Mouse (Mus musculus) midbrain, embryonic 13.5 days (tissue): ENCODE data around the gene Cbfb. TPM values are rescaled to one million over a fixed set of nuclear protein-coding genes. Genes with fewer than 3 reads are reported as not detected.
"Not testable (repeated sequence)": the region's sequence is repeated elsewhere in the genome, so short reads cannot be mapped to it uniquely, and the experiment has no call there.

ENCODE experiments used
- ATAC-seq: fragments of 200-750 bp; cut with Nextera tagmentation; 2 replicates; pipeline ENCODE4 v1.8.0; 2017; ENCODE audit warnings: mild to moderate bottlenecking, moderate TSS enrichment, moderate library complexity
- H3K27ac ChIP-seq: fragments of 300-500 bp; sonication (generic); 2 replicates; pipeline ENCODE4 v1.5.1; 2015; ENCODE audit warnings: inconsistent platforms, mild to moderate bottlenecking, moderate library complexity
- H3K27me3 ChIP-seq: fragments of 300-500 bp; sonication (generic); 2 replicates; pipeline ENCODE4 v1.6.1; 2015; ENCODE audit warnings: mild to moderate bottlenecking, inconsistent platforms
- H3K36me3 ChIP-seq: fragments of 300-500 bp; sonication (generic); 2 replicates; pipeline ENCODE4 v1.6.1; 2015; ENCODE audit warnings: mild to moderate bottlenecking, inconsistent platforms
- H3K4me1 ChIP-seq: fragments of 300-500 bp; sonication (generic); replicated peaks from 2 replicates; pipeline ENCODE4 v1.6.1; 2015; ENCODE audit warnings: inconsistent platforms
- H3K4me2 ChIP-seq: fragments of 300-500 bp; sonication (generic); replicated peaks from 2 replicates; pipeline ENCODE4 v1.6.1; 2015; ENCODE audit warnings: moderate library complexity, mild to moderate bottlenecking, inconsistent platforms
- H3K4me3 ChIP-seq: fragments of 300-500 bp; sonication (generic); replicated peaks from 2 replicates; pipeline ENCODE4 v1.5.1; 2015; ENCODE audit warnings: mild to moderate bottlenecking, inconsistent platforms
- H3K9ac ChIP-seq: fragments of 300-500 bp; sonication (generic); replicated peaks from 2 replicates; pipeline ENCODE4 v1.6.1; 2015; ENCODE audit warnings: mild to moderate bottlenecking, inconsistent platforms
- H3K9me3 ChIP-seq: fragments of 300-500 bp; sonication (generic); 2 replicates; pipeline ENCODE4 v1.6.1; 2016; ENCODE audit warnings: mild to moderate bottlenecking, inconsistent platforms
- WGBS: fragments of 180-500 bp; shearing (Covaris S2); methylation state at CpG from one replicate; pipeline ENCODE4 v1.1.7; 2015; 5-methylcytosine and 5-hydroxymethylcytosine counted together
- polyA plus RNA-seq: library from polyadenylated mRNA; unstranded; fragments of >200 nt; fragmentation: Nextera tagmentation; extraction: Ambion mirVana; gene quantifications from 2 replicates; pipeline ENCODE4 v1.2.1, GENCODE M21; 2015

Gene Cbfb
- polyA plus RNA-seq, 1 experiment from 2014 or later, result 23.2 TPM

DNA sequence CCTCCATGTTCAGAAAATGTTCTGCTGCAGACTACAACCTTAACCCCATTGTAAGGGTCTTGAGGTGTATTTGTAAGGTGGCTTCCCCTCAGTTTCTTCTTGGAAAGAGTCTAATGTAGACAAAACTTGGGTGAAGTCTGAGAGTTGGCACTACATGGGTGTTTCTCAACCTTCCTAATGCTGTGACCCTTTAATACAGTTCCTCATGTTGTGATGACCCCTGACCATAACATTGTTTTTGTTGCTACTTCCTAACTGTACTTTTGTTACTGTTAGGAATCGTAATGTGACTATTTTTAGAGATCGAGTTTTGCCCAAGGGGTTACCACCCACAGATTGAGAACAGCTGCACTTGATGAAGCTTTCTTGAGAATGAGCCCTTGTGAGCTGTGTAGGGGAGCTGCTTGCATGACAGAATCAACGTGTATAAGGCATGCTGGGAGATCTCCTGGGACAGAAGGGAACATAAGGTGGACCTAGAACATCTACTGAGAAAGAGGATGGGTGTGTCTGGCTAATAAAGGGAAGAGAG lies 9.3 kb upstream of the Cbfb start:
- Histone ChIP-seq H3K4me1 (no peaks in the 10 kb centered on the region), H3K27me3 (no peaks in the 10 kb centered on the region), H3K36me3 (no peaks in the 10 kb centered on the region), H3K4me2 (no peak overlapping the region), H3K27ac (no peak overlapping the region), H3K9me3 (no peaks in the 10 kb centered on the region), H3K9ac (no peak overlapping the region), H3K4me3 (no peak overlapping the region)
- ATAC-seq, result no peak
- WGBS, result 68% methylated on average over 3 of the region's 3 CpGs

DNA sequence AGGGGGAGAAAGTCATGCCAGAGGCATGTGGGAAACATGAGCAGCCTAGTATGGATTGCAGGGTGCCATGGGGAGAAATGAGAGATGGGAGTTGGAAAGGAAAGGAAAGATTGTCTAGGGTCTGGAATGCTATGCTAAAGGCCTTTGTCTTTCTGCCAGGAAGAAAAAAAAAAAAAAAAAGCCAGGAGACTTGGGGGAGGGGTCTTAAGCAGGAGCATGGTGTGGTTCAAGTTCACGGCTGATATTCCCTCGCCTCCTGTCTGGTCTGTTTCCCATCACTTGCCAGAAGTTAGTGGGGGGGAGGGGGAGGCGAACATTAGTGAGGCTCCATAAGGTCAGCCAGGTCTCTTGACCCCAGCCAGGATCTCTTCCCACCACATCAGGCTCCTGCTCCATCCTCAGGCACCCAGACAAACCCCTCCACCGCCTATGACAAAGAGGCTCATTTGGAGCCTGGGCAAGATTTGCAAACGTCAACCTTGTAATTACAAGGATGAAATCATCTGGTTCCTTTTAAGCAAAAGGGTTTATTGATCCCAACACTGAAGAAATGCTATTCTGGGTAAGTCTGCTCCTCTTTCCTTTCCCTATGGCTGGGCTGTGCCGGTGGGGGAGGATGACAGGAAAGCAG lies 6.1 kb upstream of the Cbfb start:
- Histone ChIP-seq H3K4me3 (no peak overlapping the region), H3K9ac (no peak overlapping the region), H3K27ac (no peak overlapping the region), H3K4me1 (no peaks in the 10 kb centered on the region), H3K27me3 (no peaks in the 10 kb centered on the region), H3K36me3 (no peaks in the 10 kb centered on the region), H3K4me2 (no peak overlapping the region), H3K9me3 (no peaks in the 10 kb centered on the region)
- 38% methylated on average over 6 of the region's 6 CpGs for WGBS
- no peak for ATAC-seq

DNA sequence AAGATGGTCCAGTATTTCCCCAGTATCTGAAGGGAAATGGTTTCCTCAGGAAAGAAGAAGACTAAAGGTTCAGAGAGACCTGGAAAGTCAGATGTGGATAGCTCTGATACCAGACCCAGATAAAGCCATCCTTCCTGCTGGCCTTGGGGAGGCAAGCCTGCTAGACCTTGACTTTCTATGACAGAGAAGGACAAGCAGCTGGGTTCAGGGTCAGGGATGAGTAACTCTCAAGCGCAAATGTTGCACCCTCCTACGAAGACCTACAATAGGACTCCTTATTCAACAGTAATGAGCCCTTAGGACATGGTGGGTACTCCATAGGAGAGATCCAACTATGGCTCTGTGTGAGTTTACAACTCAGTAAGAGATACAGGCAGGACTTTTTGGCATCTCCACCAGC lies 5.3 kb upstream of the Cbfb start:
- Histone ChIP-seq H3K4me2 (no peak overlapping the region), H3K9ac (no peak overlapping the region), H3K27ac (no peak overlapping the region), H3K4me3 (no peak overlapping the region), H3K4me1 (0 out of 2 replicates have a peak, but pooled peaks cover 4% of the 10 kb centered on the region), H3K27me3 (no peaks in the 10 kb centered on the region), H3K36me3 (no peaks in the 10 kb centered on the region), H3K9me3 (no peaks in the 10 kb centered on the region)
- ATAC-seq, result no peak
- WGBS, result 76% methylated on average over 2 of the region's 2 CpGs

DNA sequence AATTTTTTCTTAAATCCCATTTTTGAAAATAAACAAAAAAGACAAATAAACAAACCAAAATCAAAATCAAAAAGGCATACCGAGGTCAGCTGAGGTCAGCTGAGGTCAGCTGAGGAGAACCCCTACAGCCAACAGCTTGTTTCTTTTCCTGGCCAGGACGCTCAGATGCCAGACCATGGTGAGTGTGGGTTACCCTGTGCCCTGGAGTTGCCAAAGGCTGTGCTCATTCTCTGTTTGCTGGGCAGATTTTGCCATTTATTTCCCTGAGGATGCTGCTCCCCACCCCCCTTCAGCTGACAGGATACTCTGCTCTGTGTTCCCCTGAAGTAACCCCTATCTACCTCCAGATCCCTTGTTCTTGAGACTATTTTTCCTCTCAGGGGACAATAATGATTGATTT lies 3.4 kb upstream of the Cbfb start:
- 82% methylated on average over 2 of the region's 2 CpGs for WGBS

DNA sequence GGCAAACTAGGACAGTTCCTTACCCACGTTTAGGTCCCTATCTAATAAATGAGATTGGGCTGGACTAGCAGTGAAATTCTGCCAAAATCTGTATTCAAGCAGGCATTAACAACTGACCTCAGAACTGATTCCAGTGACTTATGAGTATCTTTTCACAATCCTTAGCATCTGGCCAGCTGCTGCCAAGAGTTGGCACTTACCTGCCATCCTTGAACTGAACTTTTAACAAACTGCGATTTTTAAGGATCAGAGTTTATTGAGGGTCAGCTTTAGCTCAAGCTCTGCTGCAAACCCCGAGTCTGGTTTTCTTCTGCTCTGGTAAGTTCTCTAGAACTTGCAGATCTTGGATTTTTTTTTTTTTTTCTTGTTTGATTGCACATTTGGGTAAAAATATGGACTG lies 892 bp upstream of the Cbfb start:
- Histone ChIP-seq H3K4me3 (no peak overlapping the region), H3K36me3 (no peaks in the 10 kb centered on the region), H3K4me1 (peaks cover 23% of the 10 kb centered on the region), H3K27ac (no peak overlapping the region), H3K4me2 (peak overlapping the region; percentile 74; the same call in 1 of the 2 replicates), H3K9me3 (no peaks in the 10 kb centered on the region), H3K27me3 (no peaks in the 10 kb centered on the region), H3K9ac (no peak overlapping the region)
- no peak for ATAC-seq
- 53% methylated on average over 3 of the region's 3 CpGs for WGBS

More for the DNA sequence above, 3.4 kb upstream of the Cbfb start:
- ATAC-seq, result no peak
- no peak overlapping the region for H3K9ac ChIP-seq
- H3K27ac ChIP-seq, result no peak overlapping the region
- H3K4me1 ChIP-seq, result peaks cover 9% of the 10 kb centered on the region
- no peaks in the 10 kb centered on the region for H3K27me3 ChIP-seq
- H3K4me3 ChIP-seq, result no peak overlapping the region
- no peaks in the 10 kb centered on the region for H3K9me3 ChIP-seq
- no peaks in the 10 kb centered on the region for H3K36me3 ChIP-seq
- H3K4me2 ChIP-seq, result no peak overlapping the region

DNA sequence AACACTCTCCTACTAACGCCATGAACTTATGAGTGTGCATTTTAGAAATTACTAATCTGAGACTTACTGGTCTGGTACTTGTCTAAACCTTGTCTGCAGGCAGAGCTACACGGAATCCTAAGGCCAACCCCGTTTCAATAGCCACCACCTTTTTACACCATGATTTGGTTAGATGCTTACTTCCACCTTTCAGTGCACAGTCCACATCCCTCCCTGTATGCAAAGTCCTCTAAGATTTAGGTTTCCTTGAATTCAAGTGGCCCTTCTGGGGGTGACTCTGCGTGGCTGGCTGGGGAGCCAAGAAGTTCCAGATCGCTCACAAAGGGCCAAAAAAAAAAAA lies 463 bp upstream of the Cbfb start:
- H3K27me3 ChIP-seq, result no peaks in the 10 kb centered on the region
- H3K27ac ChIP-seq, result peak overlapping the region; percentile 92
- no peaks in the 10 kb centered on the region for H3K36me3 ChIP-seq
- peak overlapping the region; percentile 93 for H3K4me3 ChIP-seq
- 5% methylated on average over 5 of the region's 5 CpGs for WGBS
- H3K4me1 ChIP-seq, result peaks cover 23% of the 10 kb centered on the region
- peak overlapping the region; percentile 87 for H3K9ac ChIP-seq
- H3K4me2 ChIP-seq, result peak overlapping the region; percentile 74
- no peaks in the 10 kb centered on the region for H3K9me3 ChIP-seq
- no peak; the same call in 1 of the 2 replicates for ATAC-seq

DNA sequence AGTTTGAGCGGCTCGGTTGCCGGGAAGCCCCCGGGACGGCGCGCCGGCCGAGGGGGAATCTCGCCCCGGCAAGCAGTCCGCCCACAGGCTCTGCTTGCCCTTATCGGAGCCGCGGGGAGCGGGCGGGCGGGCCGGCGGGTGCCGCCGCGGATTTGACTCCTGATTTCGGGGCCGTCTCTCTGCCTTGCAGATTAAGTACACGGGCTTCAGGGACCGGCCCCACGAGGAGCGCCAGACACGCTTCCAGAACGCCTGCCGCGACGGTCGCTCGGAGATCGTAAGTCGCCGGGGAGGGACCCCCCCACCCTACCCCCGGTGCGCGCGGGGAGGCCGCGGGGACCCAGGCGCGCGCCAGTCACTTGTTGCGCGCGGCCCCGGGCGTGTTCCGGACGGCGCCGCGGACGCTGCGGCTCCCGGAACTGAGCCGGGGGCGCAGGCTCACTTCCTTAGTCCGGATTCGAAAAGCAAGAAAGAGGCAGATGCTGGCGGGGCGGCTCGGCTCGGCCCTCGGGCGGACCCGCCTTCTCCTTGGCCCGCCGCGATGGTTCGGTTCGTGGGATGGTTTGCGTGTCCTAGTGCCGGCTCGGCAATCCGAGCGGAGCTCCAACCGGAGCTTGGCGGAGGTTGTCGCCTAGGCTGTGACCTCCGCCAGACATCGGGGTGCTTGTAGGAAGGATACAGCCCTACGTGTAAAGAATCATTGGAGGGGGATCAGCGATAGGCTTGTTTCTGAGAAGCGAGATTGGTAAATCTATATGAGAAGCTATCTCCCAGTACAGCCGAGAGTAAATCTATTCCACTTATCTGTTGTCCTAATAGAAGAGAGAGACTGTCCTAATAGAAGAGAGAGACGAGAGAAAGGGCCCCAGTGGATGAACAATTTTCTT lies 885 bp downstream of the Cbfb start:
- Histone ChIP-seq H3K9me3 (no peaks in the 10 kb centered on the region), H3K4me3 (peak overlapping the region; percentile 93), H3K4me1 (peaks cover 23% of the 10 kb centered on the region), H3K9ac (peak overlapping the region; percentile 87), H3K27ac (peak overlapping the region; percentile 92), H3K27me3 (no peaks in the 10 kb centered on the region), H3K36me3 (0 out of 2 replicates have a peak, but pooled peaks cover 5% of the 10 kb centered on the region), H3K4me2 (peak overlapping the region; percentile 74)
- peak; percentile 32; the same call in 1 of the 2 replicates for ATAC-seq
- WGBS, result under 1% methylated on average over 90 of the region's 92 CpGs

DNA sequence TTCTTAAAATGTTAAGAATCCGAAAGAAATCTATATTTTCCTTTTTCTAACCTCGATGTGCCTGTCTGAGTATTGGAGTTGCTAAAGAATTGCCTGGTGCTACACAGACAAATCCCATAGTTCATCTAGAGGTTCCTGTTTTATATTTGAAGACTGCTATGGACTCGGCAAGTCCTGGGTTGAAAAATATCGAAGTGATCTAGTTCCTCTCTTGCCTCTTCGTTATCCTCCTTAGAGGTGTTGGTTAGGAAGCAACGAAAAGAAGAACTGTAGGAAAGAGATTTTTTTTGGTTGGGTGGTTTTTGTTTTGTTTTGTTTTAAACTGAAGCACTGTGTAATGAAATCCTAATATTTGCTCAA lies 1.5 kb downstream of the Cbfb start:
- Histone ChIP-seq H3K27ac (no peak overlapping the region), H3K9ac (peak overlapping the region; percentile 87), H3K4me2 (peak overlapping the region; percentile 74), H3K27me3 (no peaks in the 10 kb centered on the region), H3K36me3 (peaks cover 8% of the 10 kb centered on the region), H3K9me3 (no peaks in the 10 kb centered on the region), H3K4me3 (peak overlapping the region; percentile 93), H3K4me1 (peaks cover 23% of the 10 kb centered on the region)
- ATAC-seq, result no peak
- 30% methylated on average over 6 of the region's 6 CpGs for WGBS

DNA sequence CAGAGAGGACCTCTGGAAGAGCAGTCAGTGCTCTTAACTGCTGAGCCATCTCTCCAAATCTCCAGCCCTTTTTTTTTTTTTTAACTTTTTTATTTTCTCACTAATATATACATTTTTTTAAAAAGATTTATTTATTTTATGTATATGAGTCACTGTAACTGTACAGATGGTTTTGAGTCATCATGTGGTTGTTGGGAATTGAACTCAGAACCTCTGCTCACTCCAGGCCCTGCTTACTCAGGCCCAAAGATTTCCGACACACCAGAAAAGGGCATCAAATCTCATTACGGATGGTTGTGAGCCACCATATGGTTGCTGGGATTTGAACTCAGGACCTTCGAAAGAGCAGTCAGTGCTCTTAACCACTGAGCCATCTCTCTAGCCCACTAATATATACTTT lies 4.8 kb downstream of the Cbfb start:
- WGBS, result 98% methylated on average over 3 of the region's 3 CpGs

DNA sequence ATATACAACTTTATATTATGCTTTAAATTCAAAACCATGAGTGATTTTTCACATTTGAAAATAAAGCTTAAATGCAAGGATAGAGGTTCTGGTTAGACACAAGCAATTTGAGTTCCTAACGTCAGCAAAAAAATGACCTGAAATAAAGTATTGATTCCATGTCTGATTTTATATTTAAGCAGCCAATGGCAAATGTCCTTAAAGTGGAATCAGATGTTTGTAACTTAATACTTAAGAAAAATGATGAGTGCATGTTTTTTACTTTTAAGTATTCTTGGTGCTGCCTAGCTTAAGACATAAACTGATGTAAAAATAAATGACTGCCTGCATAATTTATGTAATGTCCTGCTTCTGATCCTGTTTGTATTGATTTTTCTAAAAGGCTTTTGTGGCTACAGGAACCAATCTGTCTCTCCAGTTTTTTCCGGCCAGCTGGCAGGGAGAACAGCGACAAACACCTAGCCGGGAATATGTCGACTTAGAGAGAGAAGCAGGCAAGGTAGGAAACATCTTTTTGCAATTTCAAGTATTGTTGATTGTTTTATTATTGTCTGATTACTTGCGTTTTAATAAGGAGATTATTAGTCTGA lies 7.8 kb downstream of the Cbfb start:
- Histone ChIP-seq H3K27me3 (no peaks in the 10 kb centered on the region), H3K4me1 (peaks cover 5% of the 10 kb centered on the region; the same call in 1 of the 2 replicates), H3K27ac (no peak overlapping the region), H3K9ac (no peak overlapping the region), H3K4me2 (no peak overlapping the region), H3K9me3 (no peaks in the 10 kb centered on the region), H3K4me3 (no peak overlapping the region), H3K36me3 (peaks cover 19% of the 10 kb centered on the region)
- 81% methylated on average over 6 of the region's 6 CpGs for WGBS
- ATAC-seq, result no peak

More for the DNA sequence above, 4.8 kb downstream of the Cbfb start:
- H3K9me3 ChIP-seq, H3K27me3 ChIP-seq, H3K27ac ChIP-seq, H3K4me2 ChIP-seq, H3K9ac ChIP-seq, ATAC-seq, H3K4me3 ChIP-seq: not testable (repeated sequence)
- Histone ChIP-seq H3K4me1 (peaks cover 19% of the 10 kb centered on the region), H3K36me3 (peaks cover 16% of the 10 kb centered on the region)

DNA sequence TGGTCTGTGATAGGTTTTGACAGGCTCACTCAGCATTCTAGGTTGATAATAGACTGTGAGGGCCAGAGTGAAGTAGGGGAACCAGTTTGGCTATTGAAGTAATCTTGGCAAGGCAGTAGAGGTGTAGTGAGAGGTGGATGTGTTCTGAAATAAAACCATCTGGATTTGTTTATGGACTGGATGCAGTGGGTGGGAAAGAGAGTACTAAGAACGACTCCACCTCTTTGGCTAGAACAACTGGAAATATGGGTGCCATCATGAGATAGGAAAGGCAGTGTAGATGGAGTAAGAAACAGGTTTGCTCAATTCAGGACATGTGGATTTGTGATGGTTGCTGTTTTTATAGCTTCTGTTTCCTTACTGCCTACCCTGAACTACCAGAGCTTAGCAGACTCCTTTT lies 11.7 kb downstream of the Cbfb start:
- Histone ChIP-seq H3K36me3 (peaks cover 12% of the 10 kb centered on the region), H3K4me3 (no peak overlapping the region), H3K9ac (no peak overlapping the region), H3K27me3 (no peaks in the 10 kb centered on the region), H3K27ac (no peak overlapping the region), H3K4me1 (no peaks in the 10 kb centered on the region), H3K9me3 (no peaks in the 10 kb centered on the region), H3K4me2 (no peak overlapping the region)
- 77% methylated on average over 1 of the region's 1 CpGs for WGBS
- ATAC-seq, result no peak

DNA sequence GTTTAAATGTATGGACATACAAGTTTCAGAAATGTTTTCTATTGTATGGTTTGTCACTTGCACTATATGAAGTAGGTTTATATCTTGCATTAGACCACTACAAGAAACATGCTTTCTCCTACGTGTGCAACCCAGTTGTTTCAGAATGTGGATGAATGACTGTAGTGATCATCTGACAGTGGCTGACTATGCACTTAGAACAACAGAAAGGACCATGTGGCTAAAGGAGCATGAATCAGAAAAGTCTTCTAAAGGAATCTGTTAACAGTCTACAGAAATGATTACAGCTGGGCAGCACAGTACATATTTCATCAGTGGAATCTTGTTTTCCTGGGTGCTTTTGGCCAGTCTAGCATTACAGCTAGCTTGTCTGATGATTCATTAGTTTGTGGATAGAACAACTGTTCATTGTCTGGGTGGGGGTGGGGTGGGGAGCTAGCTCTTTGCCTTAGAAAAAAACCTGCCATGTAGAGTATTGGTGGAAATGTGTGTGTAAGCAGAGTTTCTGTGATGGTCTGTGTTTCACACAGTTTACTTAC lies 16.1 kb downstream of the Cbfb start:
- Histone ChIP-seq H3K4me3 (no peak overlapping the region), H3K9me3 (no peaks in the 10 kb centered on the region), H3K36me3 (peaks cover 6% of the 10 kb centered on the region), H3K27me3 (no peaks in the 10 kb centered on the region), H3K27ac (no peak overlapping the region), H3K9ac (no peak overlapping the region), H3K4me1 (no peaks in the 10 kb centered on the region), H3K4me2 (no peak overlapping the region)
- no peak for ATAC-seq
- WGBS, result 88% methylated on average over 1 of the region's 1 CpGs
